Mouse (Mus musculus) liver, embryonic 13.5 days (tissue): ENCODE results near the gene Gm13272. TPM values are rescaled to one million over a fixed set of nuclear protein-coding genes. Genes with fewer than 3 reads are reported as not detected.
"Not testable (repeated sequence)": the region's sequence is repeated elsewhere in the genome, so short reads cannot be mapped to it uniquely, and the experiment has no call there.

Experiments used
- ATAC-seq: fragments of 200-750 bp; cut with Nextera tagmentation; 2 replicates; pipeline ENCODE4 v1.8.0; 2017; ENCODE audit warnings: low read depth, mild to moderate bottlenecking, moderate number of reproducible peaks, moderate library complexity
- DNase-seq: peaks from one replicate; pipeline ENCODE4 v3.0.0; 2022
- H3K27ac ChIP-seq: fragments of 300-500 bp; sonication (generic); 2 replicates; pipeline ENCODE4 v1.5.1; 2015; ENCODE audit warnings: moderate library complexity, mild to moderate bottlenecking, inconsistent platforms
- H3K27me3 ChIP-seq: fragments of 300-500 bp; sonication (generic); 2 replicates; pipeline ENCODE4 v1.6.1; 2015; ENCODE audit warnings: mild to moderate bottlenecking, inconsistent platforms
- H3K36me3 ChIP-seq: fragments of 300-500 bp; sonication (generic); 2 replicates; pipeline ENCODE4 v1.6.1; 2015; ENCODE audit warnings: mild to moderate bottlenecking, inconsistent platforms
- H3K4me1 ChIP-seq: fragments of 300-500 bp; sonication (generic); replicated peaks from 2 replicates; pipeline ENCODE4 v1.6.1; 2015; ENCODE audit warnings: inconsistent platforms
- H3K4me2 ChIP-seq: fragments of 300-500 bp; sonication (generic); 2 replicates; pipeline ENCODE4 v1.6.1; 2015; ENCODE audit warnings: inconsistent platforms, mild to moderate bottlenecking, moderate library complexity
- H3K4me3 ChIP-seq: fragments of 300-500 bp; sonication (generic); replicated peaks from 2 replicates; pipeline ENCODE4 v1.5.1; 2015; ENCODE audit warnings: mild to moderate bottlenecking, inconsistent platforms
- H3K9ac ChIP-seq: fragments of 300-500 bp; sonication (generic); 2 replicates; pipeline ENCODE4 v1.6.1; 2015; ENCODE audit warnings: mild to moderate bottlenecking, inconsistent platforms
- H3K9me3 ChIP-seq: fragments of 300-500 bp; sonication (generic); replicated peaks from 2 replicates; pipeline ENCODE4 v1.6.1; 2016; ENCODE audit warnings: inconsistent platforms
- WGBS: fragments of 180-500 bp; shearing (Covaris S2); methylation state at CpG from one replicate; pipeline ENCODE4 v1.1.7; 2015; ENCODE audit not compliant: insufficient replicate concordance; 5-methylcytosine and 5-hydroxymethylcytosine counted together
- polyA plus RNA-seq: library from polyadenylated mRNA; unstranded; fragments of >200 nt; fragmentation: Nextera tagmentation; extraction: Ambion mirVana; gene quantifications from 2 replicates; pipeline ENCODE4 v1.2.1, GENCODE M21; 2015

Gene Gm13272
- polyA plus RNA-seq, 1 experiment from 2014 or later = not detected

GRCm38 (mm10) chr4:88788402-88788801, 8.8 kb downstream of the Gm13272 start, which contains the start of gene Gm13277:
Gm13277 (plus strand) TSS chr4:88788632.
- not testable (repeated sequence) for H3K36me3 ChIP-seq, H3K4me1 ChIP-seq, DNase-seq, H3K9ac ChIP-seq, H3K27ac ChIP-seq, H3K4me3 ChIP-seq, H3K9me3 ChIP-seq, ATAC-seq, H3K27me3 ChIP-seq, H3K4me2 ChIP-seq
- WGBS = 0% methylated on average over 4 of the region's 28 CpGs

- not testable (repeated sequence) for H3K9ac ChIP-seq, H3K9me3 ChIP-seq, ATAC-seq, H3K4me1 ChIP-seq, H3K4me2 ChIP-seq, H3K36me3 ChIP-seq, H3K27ac ChIP-seq, H3K27me3 ChIP-seq, H3K4me3 ChIP-seq, DNase-seq
- no CpG with 5 or more reads among the region's 28 CpGs for whole genome bisulfite sequencing
These were observed 11.6 kb downstream of the Gm13272 start, which contains the start of gene Gm13278 for GRCm38 (mm10) chr4:88791250-88791649. Gm13278 (plus strand) TSS chr4:88791550.

GRCm38 (mm10) chr4:88793936-88794675, 14.5 kb downstream of the Gm13272 start, which contains the start of gene Gm13275:
Gm13275 (plus strand) TSS chr4:88794487.
- ATAC-seq, H3K4me3 ChIP-seq, H3K4me1 ChIP-seq, H3K36me3 ChIP-seq, H3K9me3 ChIP-seq, H3K4me2 ChIP-seq, H3K27me3 ChIP-seq, H3K9ac ChIP-seq, H3K27ac ChIP-seq, DNase-seq: not testable (repeated sequence)
- WGBS = 0% methylated on average over 12 of the region's 52 CpGs

- not testable (repeated sequence) for H3K27ac ChIP-seq, H3K27me3 ChIP-seq, H3K9ac ChIP-seq, ATAC-seq, H3K4me2 ChIP-seq, H3K36me3 ChIP-seq, DNase-seq, H3K9me3 ChIP-seq, H3K4me3 ChIP-seq, H3K4me1 ChIP-seq
- WGBS = no CpG with 5 or more reads among the region's 28 CpGs
These were observed 17.4 kb downstream of the Gm13272 start, which contains the start of gene Gm13279 for GRCm38 (mm10) chr4:88797097-88797496. Gm13279 (plus strand) TSS chr4:88797397.

- H3K27me3 ChIP-seq, H3K4me1 ChIP-seq, H3K4me2 ChIP-seq, ATAC-seq, H3K36me3 ChIP-seq, H3K9ac ChIP-seq, DNase-seq, H3K4me3 ChIP-seq, H3K9me3 ChIP-seq, H3K27ac ChIP-seq: not testable (repeated sequence)
- 8% methylated on average over 5 of the region's 7 CpGs for WGBS
These were observed 19.7 kb downstream of the Gm13272 start, which contains the start of gene Gm13285 for GRCm38 (mm10) chr4:88799365-88799764. Gm13285 (plus strand) TSS chr4:88799665.

- H3K4me1 ChIP-seq, H3K4me3 ChIP-seq, DNase-seq, H3K27ac ChIP-seq, ATAC-seq, H3K9ac ChIP-seq, H3K9me3 ChIP-seq, H3K36me3 ChIP-seq: not testable (repeated sequence)
- no CpG with 5 or more reads among the region's 29 CpGs for whole genome bisulfite sequencing
- peak within 1 kb of the TSS; percentile 30; the same call in 1 of the 2 replicates for H3K4me2 ChIP-seq
- peaks cover 11% of the 10 kb centered on the region; the same call in 1 of the 2 replicates for H3K27me3 ChIP-seq
These were observed 23.3 kb downstream of the Gm13272 start, which contains the start of gene Gm13287 for GRCm38 (mm10) chr4:88802954-88803353. Gm13287 (plus strand) TSS chr4:88803254.

GRCm38 (mm10) chr4:88805231-88805630, 25.6 kb downstream of the Gm13272 start, which contains the start of gene Gm13288:
Gm13288 (plus strand) TSS chr4:88805531.
- H3K9ac ChIP-seq, H3K9me3 ChIP-seq, ATAC-seq, H3K36me3 ChIP-seq, H3K4me1 ChIP-seq, H3K4me3 ChIP-seq, DNase-seq, H3K27ac ChIP-seq: not testable (repeated sequence)
- WGBS = no CpG with 5 or more reads among the region's 8 CpGs
- Histone ChIP-seq H3K4me2 (peak within 1 kb of the TSS; percentile 42; the same call in 1 of the 2 replicates), H3K27me3 (peaks cover 12% of the 10 kb centered on the region; the same call in 1 of the 2 replicates)

- H3K27me3 ChIP-seq = peaks cover 12% of the 10 kb centered on the region; the same call in 1 of the 2 replicates
- WGBS = 0% methylated on average over 9 of the region's 34 CpGs
- H3K9ac ChIP-seq, H3K4me1 ChIP-seq, H3K4me3 ChIP-seq, H3K9me3 ChIP-seq, H3K27ac ChIP-seq, ATAC-seq, DNase-seq, H3K36me3 ChIP-seq: not testable (repeated sequence)
- peak overlapping the region; percentile 42; the same call in 1 of the 2 replicates for H3K4me2 ChIP-seq
These were observed 26.1 kb downstream of the Gm13272 start for GRCm38 (mm10) chr4:88805761-88806160.

GRCm38 (mm10) chr4:88815928-88816327, 36.3 kb downstream of the Gm13272 start, which contains the start of gene Ifna7:
Ifna7 (plus strand) TSS chr4:88816228.
- no peak within 1 kb of the TSS for H3K9ac ChIP-seq
- 35% methylated on average over 3 of the region's 3 CpGs for WGBS
- no peaks in the 10 kb centered on the region for H3K9me3 ChIP-seq
- 0 out of 2 replicates have a peak, but pooled peaks cover 4% of the 10 kb centered on the region for H3K27me3 ChIP-seq
- H3K4me3 ChIP-seq = no peak within 1 kb of the TSS
- ATAC-seq = no peak
- no peak within 1 kb of the TSS for H3K27ac ChIP-seq
- no peak within 1 kb of the TSS for H3K4me2 ChIP-seq
- no peaks in the 10 kb centered on the region for H3K36me3 ChIP-seq
- H3K4me1 ChIP-seq = no peaks in the 10 kb centered on the region
- DNase-seq = no peak

- 52% methylated on average over 1 of the region's 1 CpGs for whole genome bisulfite sequencing
- Histone ChIP-seq H3K9me3 (no peaks in the 10 kb centered on the region), H3K9ac (no peak within 1 kb of the TSS), H3K4me3 (no peak within 1 kb of the TSS), H3K4me1 (no peaks in the 10 kb centered on the region), H3K4me2 (no peak within 1 kb of the TSS), H3K36me3 (no peaks in the 10 kb centered on the region), H3K27ac (no peak within 1 kb of the TSS), H3K27me3 (0 out of 2 replicates have a peak, but pooled peaks cover 4% of the 10 kb centered on the region)
- DNase-seq (no peak), ATAC-seq (no peak)
These were observed 40.0 kb downstream of the Gm13272 start, which contains the start of gene Ifna11 for GRCm38 (mm10) chr4:88819659-88820058. Ifna11 (plus strand) TSS chr4:88819959.

GRCm38 (mm10) chr4:88822995-88823394, 43.3 kb downstream of the Gm13272 start:
- ATAC-seq (no peak), DNase-seq (no peak)
- Histone ChIP-seq H3K4me1 (no peaks in the 10 kb centered on the region), H3K27me3 (no peaks in the 10 kb centered on the region), H3K4me2 (no peak overlapping the region), H3K27ac (no peak overlapping the region), H3K36me3 (no peaks in the 10 kb centered on the region), H3K9me3 (no peaks in the 10 kb centered on the region), H3K9ac (no peak overlapping the region), H3K4me3 (no peak overlapping the region)
- 19% methylated on average over 4 of the region's 4 CpGs for WGBS
